Mouse (Mus musculus) ovary, adult 2 months (tissue): Measurements from ENCODE around the gene Zscan20. TPM values are rescaled to one million over a fixed set of nuclear protein-coding genes. Genes with fewer than 3 reads are reported as not detected.

Experiments
- polyA plus RNA-seq: library from polyadenylated mRNA; depleted of rRNA; stranded (reverse); fragments of >200 nt; gene quantifications from 2 replicates; pipeline ENCODE4 v1.2.3, GENCODE M21; 2012; rRNA removed

The Zscan20 gene
- 3.7 and 4.3 TPM in 2 replicates for polyA plus RNA-seq

DNA sequence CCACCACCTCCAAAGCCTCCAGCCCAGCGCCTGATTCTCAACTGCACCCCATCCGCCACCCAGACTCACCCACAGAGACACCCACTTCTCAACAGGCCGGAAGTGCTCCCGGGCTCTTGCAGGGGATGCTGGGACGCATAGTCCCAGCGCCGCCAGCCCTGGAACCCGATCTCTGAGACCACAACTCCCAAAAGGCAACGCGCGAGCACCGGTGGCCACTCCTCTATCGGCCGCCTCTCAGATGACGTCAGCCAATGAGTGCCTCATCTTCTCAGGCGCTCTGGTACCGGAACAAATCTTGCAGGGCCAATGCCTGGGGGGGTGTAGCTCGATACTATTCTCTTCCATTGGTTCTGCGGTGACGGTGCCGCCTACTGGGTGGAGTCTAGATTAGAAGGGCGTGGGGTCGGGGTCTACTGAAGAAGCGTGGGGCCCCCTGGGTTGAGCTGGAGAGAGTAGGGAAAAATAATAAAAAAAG, at the start of gene Zscan20:
Zscan20 (minus strand) TSS at position 174 of the 478 bp plus-strand sequence.

DNA sequence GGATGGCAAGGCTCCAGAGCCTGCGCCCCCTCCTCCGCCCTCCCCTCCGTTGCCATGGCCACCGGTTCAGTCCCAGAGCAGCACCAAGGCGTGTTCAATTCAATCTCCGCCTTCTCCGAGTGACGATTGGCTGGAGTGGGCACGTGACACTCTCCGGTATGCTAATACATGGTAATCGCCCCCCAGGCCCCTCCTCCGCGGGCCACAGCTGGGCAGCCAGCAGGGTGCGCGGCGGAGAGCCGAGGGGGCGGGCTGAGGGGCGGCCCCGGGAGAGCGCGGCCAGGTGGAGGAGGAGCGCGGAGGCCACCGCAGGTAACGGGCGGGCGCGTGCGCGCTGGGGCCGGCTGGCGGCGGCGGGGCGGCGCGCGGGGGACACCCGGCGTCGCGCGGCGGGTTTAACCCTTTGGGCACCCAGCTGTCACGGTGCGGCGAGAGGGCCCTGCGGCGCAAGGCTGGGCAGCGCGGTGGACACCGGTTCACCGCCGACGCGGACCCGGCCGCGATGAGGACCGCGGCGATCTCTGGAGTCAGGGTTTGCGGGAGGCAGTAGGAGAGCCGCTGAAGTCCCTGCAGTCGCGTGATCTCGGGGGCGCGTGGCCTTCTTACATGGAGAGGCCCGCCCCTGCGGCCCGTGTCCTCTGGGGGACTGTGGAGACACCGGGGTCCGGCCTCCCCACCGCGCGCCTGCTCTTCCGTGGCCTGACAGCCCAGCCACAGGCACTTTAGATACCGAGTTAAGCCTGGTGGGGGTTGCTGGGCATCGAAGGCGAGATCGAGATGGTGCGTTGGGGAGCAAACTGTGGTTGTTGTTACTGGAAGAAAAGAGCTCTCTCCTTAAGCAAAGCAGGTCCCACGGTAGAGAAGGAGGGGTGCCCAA, 44.8 kb upstream of the Zscan20 start, which contains the start of gene Phc2:
Phc2 (plus strand) TSS at position 198 of the 877 bp plus-strand sequence.

DNA sequence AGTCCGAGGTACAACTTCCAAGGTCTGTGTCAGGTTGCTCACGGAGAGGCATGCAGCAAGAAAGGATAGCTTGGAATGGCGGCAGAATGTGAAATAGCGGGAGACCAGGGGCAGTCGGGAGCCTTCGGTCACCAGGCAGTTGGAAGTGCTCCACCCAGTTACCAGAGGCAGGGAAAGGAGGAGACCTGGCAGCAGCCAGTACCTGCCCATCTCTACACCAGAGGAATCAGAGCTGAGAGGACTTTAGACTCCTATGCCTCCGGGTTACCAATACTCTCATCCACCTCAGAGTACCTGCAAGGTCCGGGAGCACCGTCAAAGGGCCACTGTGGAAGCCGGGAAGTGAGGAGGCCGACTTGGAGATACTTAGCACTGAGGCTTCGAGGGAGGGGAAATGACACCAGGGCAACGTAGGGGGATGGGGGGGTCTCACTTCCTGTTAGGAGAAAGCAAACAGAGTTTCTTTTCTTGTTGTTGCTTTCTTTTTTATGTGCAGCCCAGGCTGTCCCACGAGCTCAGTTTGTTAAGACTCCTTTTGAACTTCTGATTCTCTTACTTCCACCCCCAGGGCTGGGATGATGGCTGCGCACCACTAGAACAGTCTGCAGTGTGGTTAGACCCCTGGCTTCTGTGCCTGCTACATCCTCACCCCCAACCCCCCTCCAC, 8.5 kb upstream of the Zscan20 start, which contains the start of gene Tlr12:
Tlr12 (minus strand) TSS at position 374 of the 666 bp plus-strand sequence.

Other genes with a start within 250 kb of the Zscan20 start
- 2.2 and 3.6 TPM in 2 replicates for gene Tlr12, start 8.5 kb upstream of the Zscan20 start, polyA plus RNA-seq
- gene Phc2, start 44.6 kb upstream of the Zscan20 start, polyA plus RNA-seq, result 135 TPM in 2 replicates
- 2.0 and 2.2 TPM in 2 replicates for gene A3galt2, start 145.3 kb upstream of the Zscan20 start, polyA plus RNA-seq
- gene Zfp362, start 195.9 kb upstream of the Zscan20 start, polyA plus RNA-seq, result 77.0 and 113 TPM in 2 replicates